Mouse (Mus musculus): ENCODE data around the gene Sh3bp5l.
"Not testable (repeated sequence)": the region's sequence is repeated elsewhere in the genome, so short reads cannot be mapped to it uniquely, and the experiment has no call there.

Gene Sh3bp5l

DNA sequence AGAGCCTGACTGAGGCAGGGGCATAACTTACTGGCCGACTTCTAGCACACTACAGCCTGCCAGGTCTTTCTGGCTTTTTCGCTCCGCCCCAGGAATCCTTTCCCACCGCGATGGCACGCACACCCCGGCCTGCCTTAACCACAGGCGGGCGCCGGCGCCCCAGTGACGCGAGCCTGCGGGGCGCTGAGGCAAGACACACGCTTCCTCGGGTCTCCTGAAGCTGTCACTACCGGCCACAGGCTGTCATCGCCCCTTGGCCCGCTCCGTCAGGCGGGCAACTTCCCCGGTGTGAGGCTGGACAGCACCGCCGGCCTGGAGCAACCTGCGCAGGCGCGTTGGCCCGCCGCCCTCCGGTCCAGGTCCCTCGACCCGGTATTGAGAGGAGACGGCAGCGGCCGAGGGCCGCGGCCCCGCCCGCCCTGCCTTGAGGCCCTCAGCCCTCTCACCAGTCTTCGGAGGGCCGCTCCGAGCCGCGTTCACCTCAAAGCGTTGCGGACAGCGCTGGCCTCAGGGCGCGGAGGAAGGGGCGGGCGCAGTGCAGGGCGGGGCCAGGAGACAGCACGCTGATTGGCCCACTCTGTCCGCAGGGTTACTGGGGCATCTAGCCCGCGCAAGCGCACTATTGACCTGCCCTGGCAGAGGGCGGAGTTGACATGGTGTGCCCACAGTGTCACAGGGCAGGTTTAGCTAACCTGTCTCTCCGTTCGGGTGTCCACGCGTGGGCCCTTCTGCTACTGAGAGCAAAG lies 7.5 kb upstream of the Sh3bp5l start:
- DNase-seq (ENCODE audit: low spot score), result peak; percentile 93

DNA sequence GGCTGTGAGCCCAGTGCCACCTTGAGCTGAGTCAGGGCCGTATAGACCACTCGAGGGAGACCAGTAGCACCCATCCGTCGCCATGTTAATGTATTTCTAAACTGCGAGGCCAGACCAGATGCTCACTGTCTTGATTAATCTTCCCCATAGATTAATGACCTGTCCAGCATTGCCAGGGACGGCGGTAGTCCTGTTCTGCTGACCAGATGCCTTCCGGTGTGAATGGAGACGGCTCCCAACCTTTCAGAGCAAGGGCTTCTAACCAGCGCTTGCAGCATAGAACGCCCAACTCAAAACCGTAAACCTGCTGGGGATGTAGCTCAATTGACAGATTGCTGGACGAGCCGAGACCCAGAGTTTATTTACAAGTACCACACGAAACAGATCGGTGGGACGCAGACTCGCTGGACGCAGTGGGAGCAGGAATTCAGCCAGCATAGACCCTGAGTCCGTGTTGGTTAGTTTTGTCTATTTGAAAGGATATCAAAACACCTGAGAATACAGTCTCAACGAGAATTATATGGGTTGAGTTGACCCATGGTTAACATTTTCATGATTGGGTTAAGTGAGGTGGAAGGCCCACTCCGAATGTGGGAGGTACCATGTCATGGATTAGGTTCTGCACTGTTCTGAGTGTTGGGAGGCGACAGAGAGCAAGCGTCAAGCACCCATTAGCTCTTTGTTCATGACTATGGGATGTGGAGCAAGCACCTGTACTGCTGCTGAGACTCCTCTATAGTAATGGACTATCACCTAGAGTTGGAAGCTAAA lies 6.8 kb upstream of the Sh3bp5l start:
- DNase-seq (ENCODE audit: low spot score), result no peak

DNA sequence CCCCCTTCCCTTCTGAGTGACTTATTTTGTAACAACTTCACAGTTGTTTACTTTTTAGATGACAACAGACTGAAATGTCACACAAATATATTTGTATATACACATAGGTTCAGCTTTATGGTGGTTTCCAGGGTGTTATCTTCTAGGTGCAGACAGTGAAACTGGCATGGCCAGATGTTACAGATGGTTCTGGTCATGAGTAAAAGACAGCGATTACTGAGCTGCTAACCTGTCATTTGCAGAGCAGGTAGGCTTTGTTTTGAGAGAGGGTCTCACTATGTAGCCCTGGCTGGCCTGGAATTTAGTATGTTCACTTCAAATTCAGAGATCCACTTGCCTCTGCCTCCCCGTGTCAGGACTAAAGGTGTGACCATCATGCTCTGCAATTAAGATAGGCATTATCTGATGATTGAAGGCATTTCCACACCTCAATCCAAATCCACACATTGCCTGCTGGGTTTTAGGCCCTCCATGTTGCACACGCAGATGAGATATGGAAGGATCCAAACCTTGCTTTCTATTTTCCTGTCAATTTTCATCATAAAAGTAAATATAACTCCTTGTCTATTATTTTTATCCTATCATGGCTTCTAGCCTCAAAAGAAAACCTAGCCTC lies 5.8 kb upstream of the Sh3bp5l start:
- no peak for DNase-seq (ENCODE audit: low spot score)

DNA sequence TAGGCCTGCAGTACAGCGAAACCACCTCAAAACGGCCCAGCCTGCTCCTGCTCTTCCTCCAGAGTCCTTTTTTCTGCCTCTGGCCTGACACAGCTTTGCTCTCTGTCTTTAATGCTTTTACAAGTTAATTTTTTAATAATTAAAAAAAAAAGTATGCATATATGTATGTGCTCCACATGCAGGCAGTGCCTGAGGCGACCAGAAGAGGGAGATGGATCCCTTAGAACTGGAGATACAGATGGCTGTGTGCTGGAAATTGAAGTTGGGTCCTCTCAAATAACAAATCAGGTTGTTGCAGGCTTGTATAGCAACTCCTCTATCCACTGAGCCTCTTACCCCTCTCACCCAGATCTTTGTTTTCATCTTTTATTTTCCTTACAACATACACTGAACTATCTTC lies 3.7 kb upstream of the Sh3bp5l start:
- DNase-seq (ENCODE audit: low spot score), result no peak

DNA sequence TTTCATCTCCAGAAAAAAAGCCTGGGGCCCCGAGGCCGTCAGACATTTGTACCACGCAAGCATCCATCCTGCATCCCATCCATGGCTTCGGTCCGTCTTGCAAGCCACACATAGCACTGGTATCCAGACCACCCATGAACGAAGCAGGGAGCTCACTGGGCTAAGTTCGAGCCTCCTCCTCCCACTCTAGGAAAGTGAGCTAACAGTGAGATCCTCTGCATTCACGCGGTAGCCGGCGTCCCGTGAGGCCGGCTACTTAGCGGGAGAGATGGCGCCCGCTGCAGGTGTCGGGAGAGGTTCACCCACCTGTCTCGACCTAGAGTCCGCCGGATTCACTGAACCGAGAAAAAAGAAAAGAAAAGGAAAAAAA lies 633 bp upstream of the Sh3bp5l start:
- no peak for DNase-seq (ENCODE audit: low spot score)

DNA sequence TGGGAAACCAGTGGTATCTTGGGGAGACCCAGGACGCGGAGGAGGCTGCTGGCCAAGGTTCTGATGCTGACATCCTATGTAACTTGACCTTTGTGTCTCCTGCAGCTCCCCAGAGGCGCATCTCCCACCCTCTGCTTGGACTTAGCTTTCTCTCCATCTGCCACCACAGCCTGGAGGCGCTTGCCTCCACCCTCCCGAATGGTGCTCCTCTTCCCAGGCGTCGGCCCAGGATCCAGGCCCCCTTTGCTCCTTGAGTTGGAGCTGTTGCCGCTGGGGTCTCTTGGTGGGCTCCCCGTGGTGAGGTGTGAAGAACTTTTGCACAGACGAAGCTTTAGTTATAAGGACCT lies 598 bp downstream of the Sh3bp5l start:
- no peak for DNase-seq (ENCODE audit: low spot score)

DNA sequence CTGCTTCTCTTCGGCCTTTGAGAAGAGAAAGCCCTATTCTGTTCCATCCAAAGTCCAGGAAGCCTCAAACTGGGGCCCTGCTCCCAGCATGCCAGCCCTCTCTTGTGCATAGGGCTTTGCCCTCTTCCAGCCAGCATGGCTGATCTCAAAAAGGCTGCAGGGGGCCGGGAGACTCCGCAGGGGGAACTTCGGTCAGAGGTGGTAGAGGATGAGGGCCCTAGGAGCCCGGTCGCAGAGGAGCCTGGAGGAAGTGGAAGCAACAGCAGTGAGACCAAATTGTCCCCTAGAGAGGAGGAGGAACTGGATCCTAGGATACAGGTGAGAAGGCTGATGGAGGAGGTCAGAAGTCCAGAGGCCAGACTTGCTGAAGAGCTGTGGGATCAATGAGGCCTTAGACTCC lies 1.0 kb downstream of the Sh3bp5l start:
- no peak for DNase-seq (ENCODE audit: low spot score)

DNA sequence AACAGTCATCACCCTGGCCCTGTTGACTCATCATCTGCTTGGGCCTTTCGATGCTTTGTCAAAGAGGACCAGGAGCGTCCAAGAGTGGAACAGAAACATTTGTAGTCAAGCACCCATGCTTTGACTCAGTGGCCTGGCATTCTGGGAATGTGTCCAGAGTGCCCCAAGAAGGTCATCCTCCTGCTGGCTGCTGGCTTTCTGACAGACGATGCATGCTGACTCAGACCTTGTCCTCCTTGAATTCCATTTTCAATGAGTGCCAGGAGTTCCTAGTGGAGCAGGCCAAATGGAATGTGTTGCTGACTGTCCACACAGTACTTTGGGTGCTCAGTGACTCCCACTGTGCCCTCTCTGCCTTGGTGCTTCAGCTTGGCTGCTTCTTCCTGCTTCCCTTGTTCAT lies 4.2 kb downstream of the Sh3bp5l start:
- no peak for DNase-seq (ENCODE audit: low spot score)

DNA sequence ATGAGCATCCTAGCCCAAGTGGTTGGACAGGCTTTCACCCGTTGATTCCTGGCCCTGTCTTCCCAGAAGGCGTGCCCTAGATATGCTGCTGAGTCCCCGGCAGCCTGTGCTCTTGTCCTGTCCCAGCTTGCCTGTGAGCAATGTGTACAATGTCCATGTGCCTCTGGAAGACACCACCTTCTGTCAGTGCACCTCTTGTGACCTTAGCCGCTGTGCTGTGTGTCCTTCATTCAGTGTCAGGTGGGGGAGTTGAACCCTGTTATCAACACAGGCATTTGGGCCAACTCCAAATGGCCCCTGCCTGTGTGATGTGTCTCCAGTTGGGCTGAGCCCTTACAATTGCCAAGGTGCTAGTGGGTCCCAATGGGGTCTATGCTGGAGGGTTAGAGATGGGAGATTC lies 16.2 kb downstream of the Sh3bp5l start:
- no peak for DNase-seq (ENCODE audit: low spot score)

DNA sequence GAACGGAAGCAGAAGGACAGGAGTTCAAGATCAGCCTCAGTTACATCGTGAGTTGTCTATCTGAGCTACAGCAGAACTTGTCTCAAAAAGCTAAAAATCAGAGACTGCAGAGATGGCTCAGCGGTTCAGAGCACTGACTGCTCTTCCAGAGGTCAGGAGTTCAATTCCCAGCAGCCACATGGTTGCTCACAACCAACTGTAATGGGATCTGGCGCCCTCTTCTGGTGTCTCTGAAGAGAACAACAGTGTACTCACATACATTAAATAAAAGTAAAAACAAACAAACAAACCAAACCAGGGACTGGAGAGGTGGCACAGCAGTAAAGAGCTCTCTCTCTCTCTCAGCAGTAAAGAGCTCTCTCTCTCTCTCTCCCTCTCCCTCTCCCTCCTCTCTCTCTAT lies 20.1 kb downstream of the Sh3bp5l start:
- no peak for DNase-seq (ENCODE audit: low spot score)

DNA sequence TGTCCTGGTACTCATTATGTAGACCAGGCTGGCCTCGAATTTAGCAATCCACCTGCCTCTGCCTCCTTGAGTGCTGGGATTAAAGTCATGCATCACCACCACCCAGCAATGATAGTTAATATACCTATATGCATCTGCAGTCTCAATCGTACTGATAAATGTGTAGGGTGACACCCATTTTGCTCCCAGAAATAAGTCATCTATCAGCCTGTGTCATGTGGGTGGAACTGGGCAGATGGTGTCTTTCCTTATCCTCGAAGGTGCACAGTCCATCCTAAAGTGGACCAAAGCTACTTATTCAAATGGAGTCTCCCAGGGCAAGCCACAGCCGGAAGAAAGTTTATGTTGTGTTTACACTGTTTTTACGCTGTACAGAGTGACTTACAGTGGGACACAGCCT lies 20.7 kb downstream of the Sh3bp5l start:
- DNase-seq (ENCODE audit: low spot score), result no peak

DNA sequence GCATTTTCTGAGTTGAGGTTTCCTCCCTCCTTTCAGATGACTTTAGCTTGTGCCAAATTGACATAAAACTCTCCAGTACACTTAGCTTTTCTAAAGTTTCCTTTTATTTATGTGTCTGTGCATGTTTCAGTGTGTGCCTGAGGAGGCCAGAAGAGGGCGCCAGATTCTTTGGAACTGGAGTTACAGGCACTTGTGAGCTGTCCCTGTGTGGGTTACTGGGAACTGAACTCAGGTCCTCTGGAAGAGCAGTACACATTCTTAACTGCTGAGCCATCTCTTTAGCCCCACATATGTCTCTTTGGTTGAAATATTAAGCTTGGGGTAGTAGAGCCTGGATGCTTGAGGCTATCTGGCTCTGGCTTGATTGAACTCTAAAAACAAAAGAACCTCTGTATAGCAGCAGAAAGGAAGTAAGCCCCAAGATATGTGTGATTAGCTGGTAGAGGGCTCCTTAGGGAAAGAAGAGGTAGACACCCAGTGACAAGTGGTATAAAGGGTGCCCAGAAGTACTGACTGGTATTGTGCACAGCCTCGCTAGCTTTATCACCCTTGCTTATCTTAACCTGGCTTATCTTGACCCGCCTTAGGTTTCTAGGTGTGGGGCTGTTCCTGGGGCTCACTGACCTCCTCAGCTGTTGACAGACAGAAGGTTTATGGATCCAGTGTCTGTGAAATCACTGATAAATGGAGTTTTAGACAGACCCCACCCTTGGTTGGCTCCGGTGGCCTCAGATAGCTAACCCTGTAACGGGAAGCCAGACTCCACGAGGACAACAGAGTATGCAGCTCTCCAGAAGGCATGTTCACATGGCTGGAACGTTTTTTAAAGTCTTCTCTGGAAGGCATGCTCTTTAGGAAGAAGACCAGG lies 22.4 kb downstream of the Sh3bp5l start:
- DNase-seq (ENCODE audit: low spot score), result no peak

DNA sequence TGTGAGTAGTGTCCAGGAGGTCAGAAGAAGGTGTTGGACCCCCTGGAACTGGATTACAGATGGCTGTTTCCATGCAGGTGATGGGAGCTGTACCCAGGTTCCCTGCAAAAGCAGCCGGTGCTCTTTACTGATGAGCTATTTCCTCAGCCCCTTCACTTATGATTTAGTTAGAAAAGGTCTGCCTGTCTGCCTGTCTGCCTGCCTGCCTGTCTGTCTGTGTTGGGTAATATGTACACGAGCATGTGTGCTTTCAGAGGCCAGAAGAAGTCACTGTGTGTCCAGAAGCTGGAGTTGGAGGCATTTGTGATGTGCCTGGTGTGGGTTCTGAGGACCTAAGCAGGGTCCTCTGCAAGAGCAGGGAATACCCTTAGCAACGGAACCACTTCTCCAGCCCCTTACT lies 23.2 kb downstream of the Sh3bp5l start:
- no peak for DNase-seq (ENCODE audit: low spot score)

DNA sequence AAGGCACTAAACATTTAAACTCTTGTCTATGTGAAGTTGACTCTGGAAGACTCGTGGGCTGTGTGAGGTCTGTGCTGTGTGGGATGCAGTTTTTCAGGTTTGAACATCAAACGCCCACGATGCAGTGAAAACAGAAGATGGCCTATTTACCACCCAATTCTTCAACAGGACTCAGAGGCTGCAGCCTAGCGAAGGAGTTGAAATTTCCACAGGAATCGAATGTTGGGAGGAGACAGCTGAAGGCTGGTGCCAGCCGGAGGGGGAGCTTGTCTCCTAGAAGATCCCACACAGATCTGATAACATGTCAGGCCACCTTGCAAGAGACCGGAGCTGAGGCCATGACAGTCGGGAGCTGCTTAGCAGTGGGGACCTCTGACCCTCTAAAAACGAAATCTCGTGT lies 24.0 kb downstream of the Sh3bp5l start:
- DNase-seq (ENCODE audit: low spot score), result no peak

DNA sequence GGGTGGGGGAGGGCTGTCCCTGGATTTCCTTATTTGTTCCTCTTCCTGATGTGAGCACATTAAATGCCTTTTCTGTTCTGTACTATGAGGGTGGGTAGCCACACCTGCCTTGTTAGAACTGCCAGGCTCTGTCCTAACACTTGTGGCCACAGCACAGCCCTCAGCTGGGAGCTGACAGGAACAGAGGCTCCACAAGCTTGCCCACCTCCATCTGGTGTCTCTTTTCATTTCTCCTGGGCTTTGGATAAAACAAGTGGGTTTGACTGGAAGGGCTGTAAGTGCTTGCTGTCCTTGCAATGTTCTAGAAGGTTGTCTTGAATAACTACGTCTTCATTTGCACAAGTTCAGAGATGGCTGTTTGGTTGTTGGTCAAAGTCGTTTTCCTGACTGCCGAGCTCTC lies 24.4 kb downstream of the Sh3bp5l start:
- no peak for DNase-seq (ENCODE audit: low spot score)

DNA sequence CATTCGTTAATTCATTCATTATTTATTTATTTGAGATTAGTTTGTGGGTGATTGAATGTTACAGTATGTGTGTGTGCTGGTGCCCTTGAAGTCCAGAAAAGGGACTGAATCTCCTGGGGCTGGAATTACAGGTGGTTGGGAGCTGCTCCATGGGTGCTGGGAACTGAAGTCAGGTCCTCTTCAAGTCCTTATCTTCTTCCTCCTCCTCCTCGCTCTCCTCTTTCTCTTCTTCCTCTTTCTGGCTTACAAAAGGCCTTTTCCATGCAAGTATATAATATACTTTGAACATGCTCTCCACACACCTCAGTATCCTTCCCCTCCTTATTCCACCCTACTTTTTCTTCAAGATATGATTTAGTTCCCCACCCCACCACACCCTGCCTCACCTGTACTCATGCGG lies 26.5 kb downstream of the Sh3bp5l start:
- no peak for DNase-seq (ENCODE audit: low spot score)

DNA sequence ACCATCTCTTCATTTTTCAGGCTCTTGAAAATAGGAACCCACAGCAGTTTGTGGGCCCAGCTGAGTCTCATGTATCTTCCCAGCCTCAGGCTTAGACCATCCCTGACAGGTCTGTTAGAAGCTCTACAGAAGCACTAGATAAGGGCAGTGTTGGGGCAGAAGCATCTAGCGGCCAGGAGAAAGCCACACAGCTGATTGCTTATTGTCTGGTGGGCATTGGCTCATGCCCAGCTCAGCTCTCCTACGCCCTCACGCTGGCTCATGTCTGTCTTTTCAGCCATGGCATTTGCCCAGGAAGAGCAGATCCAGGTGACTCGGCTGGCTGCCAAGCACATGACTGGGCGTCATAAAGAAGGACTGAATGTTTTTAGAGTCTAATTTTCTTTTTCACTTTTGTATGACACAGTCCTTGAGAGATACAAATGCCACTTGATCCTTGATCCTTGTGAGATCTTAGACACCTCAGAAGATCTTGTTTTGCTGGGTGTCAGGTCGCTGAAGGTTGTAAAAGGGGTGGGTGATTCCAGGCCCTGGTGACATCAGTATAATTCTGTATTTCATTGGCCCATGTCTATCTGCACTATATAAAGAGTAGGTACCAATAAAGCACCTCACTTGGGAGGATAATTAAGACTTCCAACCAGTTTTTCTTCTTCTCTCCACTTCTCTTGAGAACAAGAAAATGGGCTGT lies 27.5 kb downstream of the Sh3bp5l start:
- DNase-seq (ENCODE audit: low spot score), result no peak

DNA sequence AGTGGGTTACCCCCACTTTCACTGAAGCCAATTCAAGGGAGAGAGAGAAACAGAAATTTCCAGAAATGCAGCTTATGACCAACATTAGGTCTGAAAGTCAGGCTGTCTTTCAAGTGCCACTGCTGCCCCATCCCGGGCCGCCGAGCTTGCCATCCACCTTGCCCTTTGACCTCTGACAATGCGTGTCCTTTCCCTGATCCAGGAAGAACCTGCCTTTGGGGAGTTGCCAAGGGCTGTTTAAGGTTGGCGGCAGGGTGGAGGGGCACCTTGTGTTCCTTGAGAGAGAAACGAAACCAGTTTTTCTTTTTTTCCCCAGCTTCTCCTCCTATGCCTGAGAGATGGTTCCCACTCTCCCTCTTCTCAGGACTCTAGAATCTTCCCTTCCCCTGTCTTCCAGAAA lies 32.0 kb downstream of the Sh3bp5l start:
- DNase-seq (ENCODE audit: low spot score), result not testable (repeated sequence)

DNA sequence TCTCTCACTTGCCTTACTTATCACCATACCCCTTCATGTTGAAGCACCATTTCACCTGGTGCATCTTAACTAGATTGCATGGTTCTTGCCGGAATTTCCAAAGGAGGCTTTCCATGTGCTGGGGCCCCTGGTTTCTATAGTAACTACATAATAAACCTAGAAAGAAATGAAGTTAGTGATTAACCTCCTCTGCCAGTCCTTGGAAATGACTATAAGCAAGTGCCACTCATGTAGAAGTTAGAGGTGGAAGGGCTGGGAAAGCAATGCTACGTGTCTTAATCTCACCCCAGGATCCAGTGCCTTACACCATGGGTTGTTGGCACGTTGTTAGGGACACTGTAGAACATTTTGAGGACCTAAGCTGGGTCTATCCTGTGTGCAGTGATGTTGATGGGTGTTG lies 33.9 kb downstream of the Sh3bp5l start:
- DNase-seq (ENCODE audit: low spot score), result no peak

DNA sequence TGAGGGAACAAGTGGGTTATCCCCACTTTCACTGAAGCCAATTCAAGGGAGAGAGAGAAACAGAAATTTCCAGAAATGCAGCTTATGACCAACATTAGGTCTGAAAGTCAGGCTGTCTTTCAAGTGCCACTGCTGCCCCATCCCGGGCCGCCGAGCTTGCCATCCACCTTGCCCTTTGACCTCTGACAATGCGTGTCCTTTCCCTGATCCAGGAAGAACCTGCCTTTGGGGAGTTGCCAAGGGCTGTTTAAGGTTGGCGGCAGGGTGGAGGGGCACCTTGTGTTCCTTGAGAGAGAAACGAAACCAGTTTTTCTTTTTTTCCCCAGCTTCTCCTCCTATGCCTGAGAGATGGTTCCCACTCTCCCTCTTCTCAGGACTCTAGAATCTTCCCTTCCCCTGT lies 35.7 kb downstream of the Sh3bp5l start:
- not testable (repeated sequence) for DNase-seq (ENCODE audit: low spot score)

DNA sequence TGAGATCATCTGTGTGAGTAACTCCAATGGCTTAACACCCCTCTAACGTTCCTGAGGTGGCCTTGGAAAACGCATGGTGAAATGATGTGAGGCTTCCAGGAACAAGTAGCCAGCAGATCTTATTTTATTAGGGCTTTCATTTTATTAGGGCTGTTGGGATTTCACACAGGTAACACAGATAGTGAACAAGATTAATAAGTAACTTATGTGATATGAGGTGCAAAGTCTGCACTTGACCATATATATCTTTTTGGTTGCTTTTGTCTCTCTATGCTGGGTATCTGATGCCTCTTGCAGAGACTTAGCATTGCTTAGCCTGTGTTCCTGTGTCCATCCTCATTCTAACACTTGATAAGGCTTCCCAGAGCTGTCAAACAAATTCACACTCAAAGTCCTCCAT lies 46.7 kb downstream of the Sh3bp5l start:
- DNase-seq (ENCODE audit: low spot score), result no peak

DNA sequence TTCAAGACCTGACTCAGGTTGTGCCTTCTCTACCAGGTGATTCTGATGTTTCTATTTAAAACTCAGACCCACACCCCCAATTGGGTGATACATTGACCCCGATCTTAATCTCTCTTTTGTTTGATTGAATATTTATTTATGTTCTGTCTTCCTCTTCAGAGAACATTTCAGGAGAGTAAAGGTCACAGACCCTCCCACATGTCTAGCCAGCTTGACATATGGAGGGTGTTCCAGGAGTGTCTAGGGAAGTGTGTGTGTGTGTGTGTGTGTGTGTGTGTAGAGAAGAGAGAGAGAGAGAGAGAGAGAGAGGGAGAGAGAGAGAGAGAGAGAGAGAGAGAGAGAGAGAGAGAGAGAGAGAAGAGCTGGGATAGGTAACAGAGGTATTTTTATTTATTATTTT lies 47.2 kb downstream of the Sh3bp5l start:
- DNase-seq (ENCODE audit: low spot score), result no peak
